Mouse (Mus musculus) cerebellum, adult 2 months (tissue): Measurements from ENCODE around the gene Lef1.

Experiments used
- CTCF ChIP-seq: fragments of 200-500 bp; IDR thresholded peaks from 2 replicates; pipeline ENCODE4 v1.5.1; 2011; ENCODE audit warnings: low read depth, mild to moderate bottlenecking, control low read depth, low read length, moderate library complexity, borderline replicate concordance; ENCODE audit not compliant: insufficient read depth
- POLR2A ChIP-seq: fragments of 200-500 bp; IDR thresholded peaks from 2 replicates; pipeline ENCODE4 v1.6.1; 2011; ENCODE audit warnings: low read length, control low read depth, borderline replicate concordance; ENCODE audit not compliant: insufficient read depth

DNA sequence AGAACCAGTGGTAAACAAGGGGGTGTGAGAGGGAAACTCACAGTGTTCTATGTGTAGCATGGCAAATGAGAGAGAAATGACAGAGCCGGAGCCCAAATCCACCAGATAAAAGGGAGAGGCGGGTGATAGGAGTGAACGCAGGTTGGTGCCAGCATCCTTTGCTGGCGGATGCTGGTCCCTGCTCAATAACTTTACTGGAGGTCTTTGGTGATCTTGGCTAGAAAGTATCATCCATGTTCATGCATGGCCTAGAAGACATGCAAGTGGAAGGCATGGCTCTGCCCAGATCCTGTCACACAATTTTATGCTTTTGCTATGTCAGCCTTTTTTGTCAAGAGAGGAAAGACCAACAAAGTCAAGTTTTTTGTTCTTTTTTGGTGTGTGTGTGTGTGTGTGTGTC lies 42.6 kb downstream of the Lef1 start:
- TF ChIP-seq POLR2A = no peak
- no peak for TF ChIP-seq CTCF
